Comparison of ENCODE assay signal across 20 mouse cellular contexts in the genomic region with DNA sequence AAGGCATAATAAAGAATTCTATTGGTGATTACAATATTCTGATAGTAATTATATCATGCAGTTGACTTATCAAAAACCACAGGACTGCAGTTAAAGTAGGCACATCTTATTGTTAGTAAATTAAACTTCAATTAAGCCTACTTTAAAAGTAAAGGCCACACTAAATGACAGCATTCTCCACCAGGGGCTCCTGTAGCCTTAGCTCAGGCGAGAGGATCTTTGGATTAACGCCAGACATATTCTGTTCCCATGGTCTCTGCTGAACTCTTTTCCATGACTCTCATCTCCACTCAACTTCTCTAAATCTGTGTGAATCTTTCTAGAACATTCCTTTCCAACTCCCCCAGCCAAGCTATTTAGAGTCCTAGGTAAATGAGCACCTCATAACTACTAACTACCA. TPM values are rescaled to one million over a fixed set of nuclear protein-coding genes. Genes with fewer than 3 reads are reported as not detected.
DNase-seq lines count a peak whose midpoint lies in the region; ATAC-seq and TF ChIP-seq lines count a peak whose summit lies in the region.
"Had no signal": no experiment of that assay in that cellular context is flagged by ENCODE, and none has a peak within 500 bp of the region (broad histone marks: within the 10 kb centered on the region; RNA-seq: fewer than 3 reads in every experiment).

No protein-coding gene starts in this region.

- peak; percentile 20; the same call in 1 of the 2 replicates for TF ChIP-seq CTCF in midbrain, postnatal 0 days (IDR thresholded peaks at IDR 0.05)

- no peak for ATAC-seq in midbrain, postnatal 0 days (ENCODE audit: low FRiP score)
- no peak for ATAC-seq in midbrain, embryonic 11.5 days (ENCODE audit: low FRiP score)
- ATAC-seq: forebrain, embryonic 13.5 days had no signal

- no peaks in the 10 kb centered on the region for H3K27me3 ChIP-seq in midbrain, postnatal 0 days (ENCODE audit: insufficient read depth, low read length)
- H3K27me3 ChIP-seq in midbrain, embryonic 11.5 days (ENCODE audit: control insufficient read depth, insufficient read depth, low read length), result no peaks in the 10 kb centered on the region
- H3K27me3 ChIP-seq: embryonic facial prominence, embryonic 13.5 days; forebrain, embryonic 13.5 days; stomach, embryonic 15.5 days had no signal

- H3K9me3 ChIP-seq in midbrain, postnatal 0 days (ENCODE audit: low read length), result no peaks in the 10 kb centered on the region
- no peaks in the 10 kb centered on the region for H3K9me3 ChIP-seq in midbrain, embryonic 11.5 days (ENCODE audit: control insufficient read depth, low read length)
- H3K9me3 ChIP-seq: embryonic facial prominence, embryonic 13.5 days; forebrain, embryonic 13.5 days; stomach, embryonic 15.5 days had no signal

- intact Hi-C loops in heart, postnatal 25 days (cut with DNase I), result loop anchor here (5.0 kb wide), 1 partner anchor 49 kb away; no protein-coding TSS in a partner anchor

- WGBS in midbrain, postnatal 0 days, result 60% methylated on average over 2 of the region's 2 CpGs
- whole genome bisulfite sequencing in midbrain, embryonic 11.5 days, result 84% methylated on average over 2 of the region's 2 CpGs

- peaks cover 2% of the 10 kb centered on the region; the same call in 1 of the 2 replicates for H3K36me3 ChIP-seq in midbrain, postnatal 0 days (ENCODE audit: insufficient read depth, low read length)
- H3K36me3 ChIP-seq in midbrain, embryonic 11.5 days (ENCODE audit: control insufficient read depth, insufficient read depth, low read length), result no peaks in the 10 kb centered on the region
- H3K36me3 ChIP-seq: stomach, embryonic 15.5 days had no signal

- peak; percentile 13 to 22 for DNase-seq in heart, adult 18-20 months
- no peak for DNase-seq in heart, postnatal 25 days (ENCODE audit: low spot score)
- peak; percentile 13 for DNase-seq in kidney, postnatal 14 days
- DNase-seq in kidney, adult 8-10 months, result no peak
- DNase-seq in midbrain, postnatal 0 days (ENCODE audit: low spot score), result peak; percentile 37
- no peak for DNase-seq in midbrain, embryonic 11.5 days (ENCODE audit: low spot score, missing footprints)
- DNase-seq in spleen, postnatal 4 days (ENCODE audit: low spot score in 2 of 2), result no peak
- no peak for DNase-seq in right cerebral cortex, postnatal 14 days
- DNase-seq: gastrocnemius, postnatal 25 days; kidney, adult 18-20 months; thymus, postnatal 36 days had no signal

- no peak overlapping the region for H3K4me3 ChIP-seq in midbrain, postnatal 0 days (ENCODE audit: low read depth, low read length)
- H3K4me3 ChIP-seq in midbrain, embryonic 11.5 days (ENCODE audit: low read depth, low read length), result no peak overlapping the region
- H3K4me3 ChIP-seq: embryonic facial prominence, embryonic 13.5 days; forebrain, embryonic 13.5 days; stomach, embryonic 15.5 days had no signal

- no peak overlapping the region for H3K9ac ChIP-seq in midbrain, postnatal 0 days (replicated peaks; ENCODE audit: low read length, poor library complexity, severe bottlenecking)
- H3K9ac ChIP-seq in midbrain, embryonic 11.5 days (ENCODE audit: low read length), result no peak overlapping the region
- H3K9ac ChIP-seq: embryonic facial prominence, embryonic 13.5 days; forebrain, embryonic 13.5 days; stomach, embryonic 15.5 days had no signal

- no peaks in the 10 kb centered on the region for H3K4me1 ChIP-seq in midbrain, postnatal 0 days (ENCODE audit: insufficient read depth, low read length)
- H3K4me1 ChIP-seq in midbrain, embryonic 11.5 days (ENCODE audit: control insufficient read depth, insufficient read depth, low read length), result no peaks in the 10 kb centered on the region
- H3K4me1 ChIP-seq: embryonic facial prominence, embryonic 13.5 days; forebrain, embryonic 13.5 days; stomach, embryonic 15.5 days had no signal

- H3K4me2 ChIP-seq in midbrain, postnatal 0 days (ENCODE audit: low read depth, low read length, poor library complexity, severe bottlenecking), result no peak overlapping the region
- H3K4me2 ChIP-seq in midbrain, embryonic 11.5 days, result no peak overlapping the region
- H3K4me2 ChIP-seq: embryonic facial prominence, embryonic 13.5 days; forebrain, embryonic 13.5 days; stomach, embryonic 15.5 days had no signal

- no peak overlapping the region for H3K27ac ChIP-seq in midbrain, postnatal 0 days (ENCODE audit: low read depth, low read length)
- H3K27ac ChIP-seq in midbrain, embryonic 11.5 days (ENCODE audit: low read depth, low read length), result no peak overlapping the region
- H3K27ac ChIP-seq: embryonic facial prominence, embryonic 13.5 days; forebrain, embryonic 13.5 days; stomach, embryonic 15.5 days had no signal

RNA-seq across cellular contexts. Expression of gene Slc35a3, which starts 13.8 kb away (rescaled TPM):
- total RNA-seq in heart, adult 18-20 months (2021), result 10 to 100 TPM; 10.7 to 11.1 TPM
- total RNA-seq in heart, postnatal 25 days (2021), result 10 to 100 TPM; 13.9 to 14.6 TPM
- 18.9 and 23.9 TPM in 2 replicates for total RNA-seq in midbrain, postnatal 0 days (2014; rRNA removed)
- 5.4 and 6.2 TPM in 2 replicates for polyA plus RNA-seq in midbrain, postnatal 0 days (2015; fragmentation: Nextera tagmentation; extraction: Ambion mirVana)
- 7.9 and 8.2 TPM in 2 replicates for polyA plus RNA-seq in midbrain, embryonic 11.5 days (2014; fragmentation: Nextera tagmentation; extraction: Ambion mirVana)

RNA-seq across cellular contexts. Expression of gene Gm43191, which starts 17.7 kb away (rescaled TPM):
- not detected for total RNA-seq in heart, adult 18-20 months (2021)
- total RNA-seq in heart, postnatal 25 days (2021), result 1 to 10 TPM in 1 of 2 experiments, under 1 TPM in 1; 0.86 to 1.3 TPM
- not detected in 2 replicates for total RNA-seq in midbrain, postnatal 0 days (2014; rRNA removed)
- not detected in 2 replicates for polyA plus RNA-seq in midbrain, postnatal 0 days (2015; fragmentation: Nextera tagmentation; extraction: Ambion mirVana)
- not detected in 2 replicates for polyA plus RNA-seq in midbrain, embryonic 11.5 days (2014; fragmentation: Nextera tagmentation; extraction: Ambion mirVana)
- total RNA-seq: gastrocnemius, postnatal 25 days; layer of hippocampus, postnatal 10 days; monocyte, adult 5-6 weeks; neutrophil, adult 5-6 weeks had no signal
- polyA plus RNA-seq: embryonic facial prominence, embryonic 13.5 days; forebrain, embryonic 13.5 days; hindbrain, embryonic 11.5 days; limb, embryonic 11.5 days; lung, embryonic 16.5 days; stomach, embryonic 15.5 days had no signal

RNA-seq across cellular contexts. Expression of gene Mfsd14a, which starts 36.3 kb away (rescaled TPM):
- 10 to 100 TPM; 15.9 to 18.4 TPM for total RNA-seq in heart, adult 18-20 months (2021)
- total RNA-seq in heart, postnatal 25 days (2021), result 10 to 100 TPM; 17.9 to 22.0 TPM
- total RNA-seq in midbrain, postnatal 0 days (2014; rRNA removed), result 44.7 and 51.1 TPM in 2 replicates
- 49.4 and 50.6 TPM in 2 replicates for polyA plus RNA-seq in midbrain, postnatal 0 days (2015; fragmentation: Nextera tagmentation; extraction: Ambion mirVana)
- polyA plus RNA-seq in midbrain, embryonic 11.5 days (2014; fragmentation: Nextera tagmentation; extraction: Ambion mirVana), result 88.7 and 91.6 TPM in 2 replicates

Comparison
In these comparisons a context has a peak if more than half of its experiments do, and no peak if none do; other contexts are left out.
1. DNase-seq: peak in heart, adult 18-20 months (2 of 2), kidney, postnatal 14 days (single experiment) and midbrain, postnatal 0 days (single experiment); none in heart, postnatal 25 days (single experiment), kidney, adult 8-10 months (0 of 2), midbrain, embryonic 11.5 days (single experiment), spleen, postnatal 4 days (0 of 2) and right cerebral cortex, postnatal 14 days (single experiment).